Mouse (Mus musculus) midbrain, embryonic 11.5 days (tissue): ENCODE results near the gene Tbata. TPM values are rescaled to one million over a fixed set of nuclear protein-coding genes. Genes with fewer than 3 reads are reported as not detected.

Experiments
- ATAC-seq: fragments of 200-750 bp; cut with Nextera tagmentation; 2 replicates; pipeline ENCODE4 v1.8.0; 2017; ENCODE audit warnings: moderate TSS enrichment, moderate library complexity; ENCODE audit not compliant: low FRiP score
- DNase-seq: peaks from one replicate; pipeline ENCODE4 v3.0.0; 2015; ENCODE audit warnings: low spot score; ENCODE audit errors: missing footprints
- H3K27ac ChIP-seq: fragments of 300-500 bp; sonication (generic); 2 replicates; pipeline ENCODE4 v1.5.1; 2014; ENCODE audit warnings: low read depth, low read length
- H3K27me3 ChIP-seq: fragments of 300-500 bp; sonication (generic); 2 replicates; pipeline ENCODE4 v1.6.1; 2014; ENCODE audit warnings: mild to moderate bottlenecking, low read length, moderate library complexity, mixed read lengths; ENCODE audit not compliant: control insufficient read depth, insufficient read depth
- H3K36me3 ChIP-seq: fragments of 300-500 bp; sonication (generic); 2 replicates; pipeline ENCODE4 v1.6.1; 2014; ENCODE audit warnings: mild to moderate bottlenecking, low read length, moderate library complexity, mixed read lengths; ENCODE audit not compliant: control insufficient read depth, insufficient read depth
- H3K4me1 ChIP-seq: fragments of 300-500 bp; sonication (generic); 2 replicates; pipeline ENCODE4 v1.6.1; 2014; ENCODE audit warnings: low read length; ENCODE audit not compliant: control insufficient read depth, insufficient read depth
- H3K4me2 ChIP-seq: fragments of 300-500 bp; sonication (generic); 2 replicates; pipeline ENCODE4 v1.6.1; 2014; ENCODE audit warnings: mild to moderate bottlenecking, moderate library complexity
- H3K4me3 ChIP-seq: fragments of 300-500 bp; sonication (generic); 2 replicates; pipeline ENCODE4 v1.5.1; 2014; ENCODE audit warnings: low read depth, low read length
- H3K9ac ChIP-seq: fragments of 300-500 bp; sonication (generic); 2 replicates; pipeline ENCODE4 v1.6.1; 2014; ENCODE audit warnings: low read length
- H3K9me3 ChIP-seq: fragments of 300-500 bp; sonication (generic); 2 replicates; pipeline ENCODE4 v1.6.1; 2016; ENCODE audit warnings: low read length; ENCODE audit not compliant: control insufficient read depth
- WGBS: fragments of 180-500 bp; shearing (Covaris S2); extraction: QIAGEN DNeasy Blood & Tissue Kit; methylation state at CpG from one replicate; pipeline ENCODE4 v1.1.7; 2014; 5-methylcytosine and 5-hydroxymethylcytosine counted together
- polyA plus RNA-seq: library from polyadenylated mRNA; unstranded; fragments of >200 nt; fragmentation: Nextera tagmentation; extraction: Ambion mirVana; gene quantifications from 2 replicates; pipeline ENCODE4 v1.2.1, GENCODE M21; 2014

Tbata gene
- polyA plus RNA-seq, 1 experiment from 2014 or later = not detected

- WGBS = 46% methylated on average over 7 of the region's 7 CpGs
- H3K4me3 ChIP-seq = no peak overlapping the region
- no peaks in the 10 kb centered on the region for H3K4me1 ChIP-seq
- no peak overlapping the region; the same call in 1 of the 2 replicates for H3K4me2 ChIP-seq
- DNase-seq (no peak), ATAC-seq (no peak)
- no peaks in the 10 kb centered on the region for H3K9me3 ChIP-seq
- H3K9ac ChIP-seq = no peak overlapping the region
- H3K27me3 ChIP-seq = no peaks in the 10 kb centered on the region
- H3K36me3 ChIP-seq = no peaks in the 10 kb centered on the region
- H3K27ac ChIP-seq = no peak overlapping the region
Measured at GRCm38 (mm10) chr10:61176221-61176790, 4.6 kb downstream of the Tbata start.

DNA sequence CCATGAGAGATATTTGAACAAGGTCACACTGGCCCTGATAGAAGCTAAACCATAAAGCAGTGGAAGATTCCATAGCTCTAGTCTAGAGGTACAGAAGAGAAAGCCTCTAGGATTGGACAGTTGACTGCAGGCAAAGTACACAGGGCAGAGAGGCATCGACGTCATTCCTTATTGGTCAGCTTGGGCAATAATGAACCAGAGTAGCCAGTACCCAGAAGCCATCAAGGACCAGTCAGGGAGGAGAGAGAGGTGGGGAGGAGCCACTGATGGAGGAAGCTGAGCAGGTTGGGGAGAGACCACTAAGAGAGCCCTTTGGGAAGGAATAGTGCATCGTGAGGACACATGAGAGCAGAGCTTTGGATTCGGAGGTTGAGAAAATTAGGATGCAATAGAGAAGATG, 6.0 kb downstream of the Tbata start:
- Histone ChIP-seq H3K4me3 (no peak overlapping the region), H3K36me3 (no peaks in the 10 kb centered on the region), H3K27me3 (no peaks in the 10 kb centered on the region), H3K4me2 (no peak overlapping the region), H3K9me3 (no peaks in the 10 kb centered on the region), H3K9ac (no peak overlapping the region), H3K27ac (no peak overlapping the region), H3K4me1 (no peaks in the 10 kb centered on the region)
- WGBS = 87% methylated on average over 4 of the region's 4 CpGs
- no peak for ATAC-seq
- DNase-seq = no peak

DNA sequence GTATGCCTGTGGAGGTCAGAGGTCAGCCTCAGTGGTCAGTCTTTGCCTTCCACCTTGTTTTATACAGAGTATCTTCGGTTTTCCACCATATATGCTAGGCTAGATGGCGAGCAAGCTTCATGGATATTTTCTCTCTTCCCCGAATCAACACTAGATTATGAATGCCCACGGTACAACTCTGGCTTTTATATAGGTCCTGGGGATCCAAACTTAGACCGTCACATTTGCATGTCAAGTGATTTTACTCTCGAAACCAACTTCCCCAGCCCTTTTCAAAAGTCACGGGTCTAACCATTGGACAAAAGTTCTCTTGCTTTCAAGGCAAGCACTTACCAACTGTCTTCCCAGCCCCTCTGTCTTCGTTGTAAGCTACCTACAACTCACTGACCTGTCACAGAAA, 6.9 kb downstream of the Tbata start:
- Histone ChIP-seq H3K27ac (no peak overlapping the region), H3K4me2 (no peak overlapping the region), H3K27me3 (no peaks in the 10 kb centered on the region), H3K4me1 (no peaks in the 10 kb centered on the region), H3K36me3 (no peaks in the 10 kb centered on the region), H3K4me3 (no peak overlapping the region), H3K9me3 (no peaks in the 10 kb centered on the region), H3K9ac (no peak overlapping the region)
- DNase-seq (no peak), ATAC-seq (no peak)
- 86% methylated on average over 8 of the region's 8 CpGs for WGBS

GRCm38 (mm10) chr10:61179927-61180326, 8.2 kb downstream of the Tbata start:
- Histone ChIP-seq H3K9ac (no peak overlapping the region), H3K36me3 (no peaks in the 10 kb centered on the region), H3K4me2 (no peak overlapping the region), H3K9me3 (no peaks in the 10 kb centered on the region), H3K27me3 (no peaks in the 10 kb centered on the region), H3K27ac (no peak overlapping the region), H3K4me3 (no peak overlapping the region), H3K4me1 (no peaks in the 10 kb centered on the region)
- ATAC-seq = no peak
- DNase-seq = no peak
- WGBS = 90% methylated on average over 6 of the region's 6 CpGs

DNA sequence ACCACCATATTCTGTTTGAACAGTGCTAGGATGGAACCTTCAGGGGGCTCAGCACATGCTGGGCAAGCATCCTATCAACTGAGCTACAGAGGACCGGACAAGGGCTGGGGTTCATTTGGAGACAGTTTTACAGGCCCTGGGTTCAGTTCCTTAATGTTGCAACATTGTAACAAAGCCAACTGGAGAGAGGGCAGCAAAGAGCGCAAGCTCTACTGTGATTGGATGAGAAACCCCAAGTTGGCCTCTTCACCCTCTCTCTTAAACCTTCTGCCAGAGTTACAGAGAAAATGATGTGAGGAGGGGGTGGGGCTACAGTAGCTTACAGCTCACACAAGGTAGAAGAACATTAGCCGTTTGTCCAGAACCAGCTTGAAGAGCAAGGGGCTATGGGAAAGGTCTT, 15.2 kb downstream of the Tbata start:
- H3K4me2 ChIP-seq = no peak overlapping the region
- ATAC-seq = no peak

GRCm38 (mm10) chr10:61188010-61188409, 16.3 kb downstream of the Tbata start:
- no peak overlapping the region for H3K4me3 ChIP-seq
- 69% methylated on average over 3 of the region's 3 CpGs for WGBS
- H3K9ac ChIP-seq = no peak overlapping the region
- no peak overlapping the region for H3K4me2 ChIP-seq
- H3K36me3 ChIP-seq = no peaks in the 10 kb centered on the region
- no peak for ATAC-seq
- no peaks in the 10 kb centered on the region for H3K9me3 ChIP-seq
- H3K27ac ChIP-seq = no peak overlapping the region
- peak; percentile 8 for DNase-seq
- no peaks in the 10 kb centered on the region for H3K27me3 ChIP-seq
- H3K4me1 ChIP-seq = peaks cover 3% of the 10 kb centered on the region; the same call in 1 of the 2 replicates

More for the DNA sequence above, 15.2 kb downstream of the Tbata start:
- Histone ChIP-seq H3K27me3 (no peaks in the 10 kb centered on the region), H3K9me3 (no peaks in the 10 kb centered on the region), H3K4me1 (peaks cover 3% of the 10 kb centered on the region; the same call in 1 of the 2 replicates), H3K4me3 (no peak overlapping the region), H3K9ac (no peak overlapping the region), H3K36me3 (no peaks in the 10 kb centered on the region), H3K27ac (no peak overlapping the region)
- DNase-seq = no peak
- 86% methylated on average over 3 of the region's 3 CpGs for whole genome bisulfite sequencing

GRCm38 (mm10) chr10:61194611-61195010, 22.9 kb downstream of the Tbata start:
- Histone ChIP-seq H3K4me1 (peaks cover under 1% of the 10 kb centered on the region; the same call in 1 of the 2 replicates), H3K9ac (no peak overlapping the region), H3K27ac (no peak overlapping the region), H3K27me3 (no peaks in the 10 kb centered on the region; the same call in 1 of the 2 replicates), H3K4me2 (no peak overlapping the region), H3K4me3 (no peak overlapping the region), H3K9me3 (no peaks in the 10 kb centered on the region), H3K36me3 (no peaks in the 10 kb centered on the region)
- WGBS = 81% methylated on average over 9 of the region's 9 CpGs
- DNase-seq (no peak), ATAC-seq (no peak)

GRCm38 (mm10) chr10:61195216-61195615, 23.5 kb downstream of the Tbata start:
- no peak overlapping the region for H3K4me3 ChIP-seq
- H3K9me3 ChIP-seq = no peaks in the 10 kb centered on the region
- no peak overlapping the region for H3K9ac ChIP-seq
- H3K4me2 ChIP-seq = no peak overlapping the region
- no peak for DNase-seq
- no peaks in the 10 kb centered on the region; the same call in 1 of the 2 replicates for H3K27me3 ChIP-seq
- H3K4me1 ChIP-seq = peaks cover 7% of the 10 kb centered on the region
- ATAC-seq = no peak
- no peaks in the 10 kb centered on the region for H3K36me3 ChIP-seq
- WGBS = 88% methylated on average over 8 of the region's 8 CpGs
- no peak overlapping the region for H3K27ac ChIP-seq

GRCm38 (mm10) chr10:61195718-61196291, 24.1 kb downstream of the Tbata start:
- Histone ChIP-seq H3K27ac (no peak overlapping the region), H3K9ac (no peak overlapping the region), H3K4me2 (no peak overlapping the region), H3K4me3 (no peak overlapping the region), H3K9me3 (no peaks in the 10 kb centered on the region), H3K27me3 (no peaks in the 10 kb centered on the region; the same call in none of the 2 replicates), H3K4me1 (peaks cover 10% of the 10 kb centered on the region), H3K36me3 (no peaks in the 10 kb centered on the region)
- ATAC-seq (no peak), DNase-seq (no peak)
- 93% methylated on average over 5 of the region's 5 CpGs for WGBS
